Mouse (Mus musculus): ENCODE results near the gene Tjp3. TPM values are rescaled to one million over a fixed set of nuclear protein-coding genes. Genes with fewer than 3 reads are reported as not detected.
A peak's percentile ranks its signal among the peaks of the same experiment; 100 is the strongest.

Gene Tjp3
- total RNA-seq, 2 experiments from 2014 or later, result 0.65 to 1.7 TPM

DNA sequence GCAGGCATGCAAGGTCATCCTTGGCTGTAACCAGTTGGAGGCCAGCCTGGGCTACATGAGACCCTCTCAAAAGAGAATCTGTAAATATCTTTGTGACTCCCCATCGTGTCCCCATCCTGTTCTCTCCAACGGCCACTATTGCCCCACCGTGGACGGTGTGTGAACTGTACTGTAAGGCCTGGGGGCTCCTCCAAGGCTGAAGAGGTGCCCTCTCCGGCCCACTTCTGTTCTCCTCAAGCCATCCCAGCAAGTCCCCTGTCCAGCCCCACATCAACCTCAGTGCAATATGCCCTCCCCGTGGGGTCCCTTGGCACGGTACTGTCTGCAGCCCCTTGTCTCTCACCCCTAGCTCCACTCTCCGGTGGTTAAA, 27.9 kb upstream of the Tjp3 start:
- DNase-seq, result no peak

DNA sequence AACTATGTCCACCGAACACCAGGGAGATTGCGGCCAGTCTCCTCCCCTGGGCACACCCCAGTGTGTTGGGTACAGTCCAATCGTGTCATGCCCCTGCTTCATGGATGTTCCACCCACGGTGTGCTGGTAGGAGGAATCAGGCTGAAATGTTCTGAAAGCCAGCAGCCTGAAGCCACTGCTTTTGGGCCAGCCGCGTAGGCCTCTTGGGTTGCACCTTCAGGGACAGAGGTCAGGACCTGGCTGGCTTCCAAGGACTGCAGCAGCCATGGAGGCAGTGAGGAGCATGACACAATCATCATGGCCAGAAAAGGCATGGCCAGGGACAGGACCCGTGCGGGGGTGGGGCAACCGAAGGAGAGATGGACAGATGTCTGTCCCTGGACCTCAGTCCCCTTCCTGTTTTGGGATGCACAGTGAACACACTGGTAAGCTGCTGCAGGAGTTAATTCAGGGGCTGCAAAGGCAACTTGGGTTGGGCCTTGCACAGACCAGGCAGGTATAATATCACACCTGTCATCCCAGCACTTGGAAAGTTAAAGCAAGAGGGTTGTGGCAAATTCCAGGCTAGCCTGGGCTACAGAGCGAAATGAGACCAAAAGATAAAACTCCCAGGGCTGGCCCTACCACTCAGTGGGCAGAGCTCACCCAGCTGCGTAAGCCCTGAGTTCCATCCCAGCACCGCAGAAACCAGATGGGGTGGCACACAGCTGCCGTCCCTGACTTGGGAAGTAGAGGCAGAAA, 27.4 kb upstream of the Tjp3 start:
- DNase-seq, result no peak

GRCm38 (mm10) chr10:81317273-81317672, 25.9 kb upstream of the Tjp3 start:
- DNase-seq, result no peak

GRCm38 (mm10) chr10:81316338-81317060, 25.1 kb upstream of the Tjp3 start:
- DNase-seq, result no peak

GRCm38 (mm10) chr10:81315587-81315986, 24.2 kb upstream of the Tjp3 start:
- DNase-seq, result no peak

- DNase-seq, result no peak
Measured at GRCm38 (mm10) chr10:81314201-81314600, 22.8 kb upstream of the Tjp3 start.

- no peak for DNase-seq
Measured at GRCm38 (mm10) chr10:81313581-81313980, 22.2 kb upstream of the Tjp3 start.

DNA sequence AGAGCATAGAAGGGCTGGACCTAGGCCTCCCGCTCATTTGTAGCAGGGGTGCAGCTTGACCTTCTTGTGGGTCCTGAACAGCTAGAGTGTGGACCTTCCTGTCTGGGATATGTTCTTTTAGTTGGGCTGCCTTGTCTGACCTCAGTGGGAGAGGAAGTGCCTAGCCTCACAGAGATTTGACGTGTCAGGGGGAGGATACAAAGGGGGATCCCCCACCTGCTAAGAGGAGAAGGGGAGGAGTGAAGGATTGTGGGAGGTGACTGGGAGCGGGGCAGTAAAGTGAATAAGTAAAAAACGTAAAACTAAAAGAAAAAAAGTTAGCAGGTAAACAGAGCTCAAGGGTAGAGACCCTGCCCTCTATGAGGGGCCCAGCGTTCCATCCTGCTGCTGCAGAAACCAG, 18.2 kb upstream of the Tjp3 start:
- no peak for DNase-seq

- no peak for DNase-seq
Measured at GRCm38 (mm10) chr10:81306837-81307682, 15.7 kb upstream of the Tjp3 start.

GRCm38 (mm10) chr10:81306173-81306668, 14.8 kb upstream of the Tjp3 start:
- no peak for DNase-seq

DNA sequence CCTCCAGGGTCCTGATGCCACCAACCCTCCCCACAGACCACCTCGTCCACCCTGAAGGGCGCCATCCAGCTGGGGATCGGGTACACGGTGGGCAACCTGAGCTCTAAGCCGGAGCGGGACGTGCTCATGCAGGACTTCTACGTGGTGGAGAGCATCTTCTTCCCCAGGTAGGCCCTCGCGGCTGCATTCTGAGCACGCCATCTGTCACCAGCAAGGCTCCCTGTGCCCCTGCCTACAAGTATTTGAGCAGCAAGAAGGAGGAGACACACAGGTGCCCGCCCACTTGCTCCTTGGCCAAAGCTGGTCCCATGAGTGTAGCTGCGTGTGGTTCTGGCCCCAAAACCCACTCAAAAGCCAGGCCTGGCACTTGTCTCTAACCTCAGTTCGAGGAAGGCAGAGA, 14.3 kb upstream of the Tjp3 start:
- no peak for DNase-seq

GRCm38 (mm10) chr10:81304597-81305238, 13.3 kb upstream of the Tjp3 start:
- DNase-seq, result peak in 1 of 2 experiments; percentile 51

DNA sequence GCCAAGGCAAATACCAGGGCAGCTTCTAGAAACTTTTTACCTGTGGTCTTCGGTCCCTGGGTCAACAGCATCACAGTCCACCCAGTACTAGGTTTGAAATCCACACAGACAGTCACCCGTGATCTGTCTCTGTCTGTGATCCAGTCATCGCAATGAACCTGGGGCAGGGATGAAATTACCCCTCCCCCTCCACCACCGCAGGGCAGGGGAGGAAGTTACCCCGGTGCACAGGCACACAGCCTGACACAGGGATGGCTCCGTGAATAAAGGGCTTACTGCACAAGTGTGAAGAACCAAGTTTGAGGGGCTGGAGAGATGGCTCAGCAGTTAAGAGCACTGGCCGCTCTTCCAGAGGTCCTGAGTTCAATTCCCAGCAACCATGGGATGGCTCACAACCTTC, 12.4 kb upstream of the Tjp3 start:
- DNase-seq, result no peak

GRCm38 (mm10) chr10:81303258-81303657, 11.9 kb upstream of the Tjp3 start:
- DNase-seq, result no peak

GRCm38 (mm10) chr10:81302781-81303218, 11.4 kb upstream of the Tjp3 start:
- no peak for DNase-seq

DNA sequence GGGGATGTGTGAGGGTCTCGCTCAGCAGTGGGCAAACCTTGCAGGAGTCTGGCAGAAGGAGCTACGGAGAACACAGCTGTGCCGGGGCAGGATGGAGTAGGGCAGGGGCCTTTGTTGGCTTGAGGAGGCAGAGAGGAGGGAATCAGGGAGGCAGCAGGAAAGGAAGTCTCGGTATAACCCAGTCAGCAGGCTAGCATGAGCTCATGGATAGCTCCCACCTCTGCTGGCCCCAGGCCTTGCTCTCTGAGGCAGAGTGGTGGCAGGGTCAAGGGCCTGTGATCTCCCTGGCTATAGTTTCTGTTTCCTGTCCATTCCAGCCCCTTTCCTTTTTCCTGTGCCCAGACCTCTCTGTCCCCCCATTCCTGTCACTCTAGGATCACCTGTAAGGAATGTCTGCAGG, 10.9 kb upstream of the Tjp3 start:
- DNase-seq, result no peak

DNA sequence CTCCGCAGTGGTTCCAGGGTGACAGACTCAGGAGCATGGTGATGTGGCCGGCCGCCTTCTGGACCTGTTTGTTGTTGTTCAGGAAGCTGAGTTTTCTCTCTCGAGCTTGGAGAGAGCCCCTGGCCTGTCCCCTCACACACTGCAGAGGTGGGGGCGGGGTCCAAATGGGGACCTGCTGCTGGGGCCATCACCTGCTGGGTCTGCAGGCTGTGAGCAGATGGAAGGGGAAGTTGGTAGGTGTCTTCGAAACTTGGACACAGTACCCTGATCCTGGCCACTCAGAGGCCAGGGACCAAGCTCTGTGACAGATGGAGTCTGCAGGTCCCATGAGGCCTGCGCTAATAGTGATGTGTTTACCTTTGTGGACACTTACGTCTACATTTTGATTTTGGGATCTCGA, 9.9 kb upstream of the Tjp3 start:
- no peak for DNase-seq

DNA sequence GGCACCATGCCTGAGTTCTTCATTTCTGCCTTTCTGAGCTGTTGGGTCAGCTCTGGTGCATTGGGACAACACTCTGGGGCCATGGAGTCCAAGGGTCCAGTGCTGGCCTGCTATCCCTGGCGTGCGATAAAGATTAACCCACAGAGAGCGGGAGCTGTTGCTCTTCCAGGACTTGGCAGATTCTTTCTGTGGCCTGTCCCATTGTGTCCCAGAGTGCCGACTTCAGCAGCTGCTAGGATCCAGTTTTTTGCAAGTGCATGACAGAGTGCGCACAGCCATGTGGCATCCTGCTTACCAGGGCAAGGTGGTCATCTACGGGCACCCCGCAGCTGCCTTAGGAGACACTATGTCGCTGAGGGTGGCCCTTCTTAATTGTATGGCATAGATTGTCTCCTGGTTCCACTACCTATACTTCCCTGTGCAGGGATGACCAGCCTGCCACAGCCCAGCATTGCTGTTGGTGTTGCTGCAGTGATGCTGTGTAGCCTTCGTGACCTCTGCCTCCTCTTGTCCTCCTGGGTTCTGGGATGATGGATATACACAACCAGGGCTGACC, 9.0 kb upstream of the Tjp3 start:
- DNase-seq, result no peak

DNA sequence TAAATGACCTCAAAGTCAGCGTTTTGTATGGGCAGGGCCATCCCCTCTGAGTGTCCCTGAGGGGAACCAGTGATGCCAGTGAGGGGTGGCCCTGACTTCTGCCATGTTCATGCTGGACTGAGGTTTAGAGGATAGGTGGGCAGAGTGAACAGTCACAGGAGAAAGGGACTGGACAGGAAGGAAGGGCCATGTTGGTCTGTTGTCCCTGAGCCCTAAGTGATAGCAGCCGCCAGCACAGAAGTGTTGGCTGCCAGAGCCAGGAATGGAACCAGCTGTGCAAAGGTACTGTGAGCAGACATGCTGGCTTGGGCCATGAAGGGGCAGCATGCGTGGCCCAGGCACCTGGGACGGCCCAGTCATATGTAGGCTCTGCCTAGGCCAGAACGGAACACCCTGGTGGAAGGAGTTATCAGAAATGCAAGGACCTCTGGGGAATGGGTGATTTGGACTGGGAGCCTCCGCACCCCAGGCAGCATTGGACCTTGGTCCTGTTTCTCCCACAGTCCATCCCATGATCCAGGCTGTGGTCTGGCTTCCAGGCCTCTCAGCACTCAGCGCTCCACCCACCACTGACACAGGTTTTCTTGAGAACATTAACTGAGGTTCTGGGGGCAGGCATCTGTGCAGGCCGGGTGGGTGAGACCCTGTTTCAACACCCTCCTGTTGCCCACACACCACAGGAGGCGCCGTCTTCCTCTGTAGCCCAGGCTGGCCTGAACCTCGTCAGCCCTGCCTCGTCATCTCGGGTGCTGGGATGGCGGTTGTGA, 8.4 kb upstream of the Tjp3 start:
- no peak for DNase-seq

- DNase-seq, result no peak
Measured at GRCm38 (mm10) chr10:81298369-81299100, 7.2 kb upstream of the Tjp3 start.

- DNase-seq, result no peak
Measured at GRCm38 (mm10) chr10:81297845-81298244, 6.5 kb upstream of the Tjp3 start.
